Mouse (Mus musculus) bone marrow, adult 2 months (tissue): Measurements from ENCODE around the gene Atxn1. TPM values are rescaled to one million over a fixed set of nuclear protein-coding genes. Genes with fewer than 3 reads are reported as not detected.
A peak's percentile ranks its signal among the peaks of the same experiment; 100 is the strongest.

Experiments used
- H3K27ac ChIP-seq: fragments of 200-500 bp; 2 replicates; pipeline ENCODE4 v1.5.1; 2012; ENCODE audit warnings: low read depth, mild to moderate bottlenecking, control low read depth, inconsistent platforms, low read length; ENCODE audit not compliant: control insufficient read depth, poor library complexity, insufficient read depth
- H3K4me1 ChIP-seq: fragments of 200-500 bp; 2 replicates; pipeline ENCODE4 v1.6.1; 2011; ENCODE audit warnings: low read length; ENCODE audit not compliant: control insufficient read depth, insufficient read depth
- H3K4me3 ChIP-seq: fragments of 200-500 bp; replicated peaks from 2 replicates; pipeline ENCODE3; 2011; ENCODE audit warnings: mild to moderate bottlenecking, low read depth, low read length, control low read depth; ENCODE audit not compliant: control insufficient read depth
- CTCF ChIP-seq: fragments of 200-500 bp; IDR thresholded peaks from 2 replicates; pipeline ENCODE4 v1.5.1; 2011; ENCODE audit warnings: low read length, control low read depth; ENCODE audit not compliant: control insufficient read depth, insufficient read depth
- POLR2A ChIP-seq: fragments of 200-500 bp; IDR thresholded peaks from 2 replicates; pipeline ENCODE4 v1.6.1; 2011; ENCODE audit warnings: low read depth, mild to moderate bottlenecking, control low read depth, low read length, borderline replicate concordance; ENCODE audit not compliant: control insufficient read depth
- WGBS: fragments of 180-500 bp; shearing (Covaris S2); methylation state at CpG from one replicate; pipeline ENCODE4 v1.1.7; 2018; 5-methylcytosine and 5-hydroxymethylcytosine counted together
- polyA plus RNA-seq: library from polyadenylated mRNA; stranded (reverse); fragments of >200 nt; gene quantifications from 2 replicates; pipeline ENCODE4 v1.2.4, GENCODE M21; 2011; ENCODE audit warnings: low replicate concordance; ENCODE audit not compliant: missing spikeins, insufficient read depth, insufficient read length

Gene Atxn1
- polyA plus RNA-seq, 1 experiment, result 5.8 TPM

- no peaks in the 10 kb centered on the region; the same call in 1 of the 2 replicates for H3K4me1 ChIP-seq
- no peak overlapping the region for H3K4me3 ChIP-seq
- no peak overlapping the region for H3K27ac ChIP-seq
- TF ChIP-seq CTCF (no peak), POLR2A (no peak)
- 80% methylated on average over 21 of the region's 21 CpGs for WGBS
These were observed 47.5 kb downstream of the Atxn1 start for GRCm38 (mm10) chr13:45917058-45918005.

GRCm38 (mm10) chr13:45915921-45916320 lies 48.9 kb downstream of the Atxn1 start:
- H3K4me3 ChIP-seq, result no peak overlapping the region
- no peaks in the 10 kb centered on the region; the same call in 1 of the 2 replicates for H3K4me1 ChIP-seq
- H3K27ac ChIP-seq, result no peak overlapping the region
- 84% methylated on average over 3 of the region's 3 CpGs for WGBS
- no peak for TF ChIP-seq POLR2A
- TF ChIP-seq CTCF, result no peak

- Histone ChIP-seq H3K27ac (no peak overlapping the region), H3K4me1 (no peaks in the 10 kb centered on the region; the same call in 1 of the 2 replicates), H3K4me3 (no peak overlapping the region)
- no peak for TF ChIP-seq POLR2A
- no peak for TF ChIP-seq CTCF
- 70% methylated on average over 2 of the region's 2 CpGs for WGBS
These were observed 49.8 kb downstream of the Atxn1 start for GRCm38 (mm10) chr13:45915026-45915425.

- Histone ChIP-seq H3K27ac (no peak overlapping the region), H3K4me1 (no peaks in the 10 kb centered on the region; the same call in 1 of the 2 replicates), H3K4me3 (no peak overlapping the region)
- 50% methylated on average over 3 of the region's 3 CpGs for WGBS
- TF ChIP-seq POLR2A (no peak), CTCF (no peak)
These were observed 50.7 kb downstream of the Atxn1 start for GRCm38 (mm10) chr13:45914117-45914516.

GRCm38 (mm10) chr13:45911848-45912247 lies 53.0 kb downstream of the Atxn1 start:
- WGBS, result 19% methylated on average over 7 of the region's 7 CpGs
- TF ChIP-seq CTCF (no peak), POLR2A (no peak)
- no peak overlapping the region for H3K4me3 ChIP-seq
- no peak overlapping the region for H3K27ac ChIP-seq
- no peaks in the 10 kb centered on the region; the same call in 1 of the 2 replicates for H3K4me1 ChIP-seq

- Histone ChIP-seq H3K27ac (peak overlapping the region; percentile 40), H3K4me3 (no peak overlapping the region), H3K4me1 (peaks cover 1% of the 10 kb centered on the region)
- WGBS, result 13% methylated on average over 5 of the region's 5 CpGs
- TF ChIP-seq CTCF, result no peak
- no peak for TF ChIP-seq POLR2A
These were observed 53.7 kb downstream of the Atxn1 start for GRCm38 (mm10) chr13:45911069-45911468.

- 79% methylated on average over 7 of the region's 7 CpGs for WGBS
- H3K4me3 ChIP-seq, result no peak overlapping the region
- H3K4me1 ChIP-seq, result peaks cover 1% of the 10 kb centered on the region
- no peak overlapping the region for H3K27ac ChIP-seq
- TF ChIP-seq POLR2A (no peak), CTCF (no peak)
These were observed 54.5 kb downstream of the Atxn1 start for GRCm38 (mm10) chr13:45910348-45910747.

- Histone ChIP-seq H3K4me1 (peaks cover 3% of the 10 kb centered on the region), H3K4me3 (no peak overlapping the region), H3K27ac (no peak overlapping the region; the same call in 1 of the 2 replicates)
- TF ChIP-seq CTCF (no peak), POLR2A (no peak)
- 71% methylated on average over 6 of the region's 6 CpGs for WGBS
These were observed 57.6 kb downstream of the Atxn1 start for GRCm38 (mm10) chr13:45907181-45907691.
